Mouse (Mus musculus): Measurements from ENCODE around the gene Art5. TPM values are rescaled to one million over a fixed set of nuclear protein-coding genes. Genes with fewer than 3 reads are reported as not detected.

The Art5 gene
- not detected for total RNA-seq (2021)
- long read RNA-seq, experiment 1: 0 reads
- long read RNA-seq, experiment 2: 0 reads

- no peak for DNase-seq (ENCODE audit: low spot score in 2 of 2)
- intact Hi-C loops (cut with DNase I): no loop called here
These were observed at the start of gene Art5 for GRCm38 (mm10) chr7:102109171-102109570. Gene Art5 (minus strand): TSS chr7:102109489.

- intact Hi-C loops (cut with DNase I): no loop called here
- DNase-seq (ENCODE audit: low spot score in 2 of 2): no peak
These were observed 44.4 kb upstream of the Art5 start for GRCm38 (mm10) chr7:102153691-102154090.

GRCm38 (mm10) chr7:102137898-102138297 lies 28.6 kb upstream of the Art5 start:
- intact Hi-C loops (cut with DNase I): no loop called here

GRCm38 (mm10) chr7:102137464-102137863 lies 28.2 kb upstream of the Art5 start:
- no peak for DNase-seq (ENCODE audit: low spot score in 2 of 2)
- intact Hi-C loops (cut with DNase I): no loop called here

More at GRCm38 (mm10) chr7:102137898-102138297, 28.6 kb upstream of the Art5 start:
- no peak for DNase-seq (ENCODE audit: low spot score in 2 of 2)

- DNase-seq (ENCODE audit: low spot score in 2 of 2): no peak
- intact Hi-C loops (cut with DNase I): loop anchor here (5.0 kb wide), 2 partner anchors 35 to 50 kb away; no protein-coding TSS in a partner anchor
These were observed 23.1 kb upstream of the Art5 start for GRCm38 (mm10) chr7:102132395-102132794.

- intact Hi-C loops (cut with DNase I): no loop called here
- no peak for DNase-seq (ENCODE audit: low spot score in 2 of 2)
These were observed 11.0 kb upstream of the Art5 start for GRCm38 (mm10) chr7:102120326-102120725.

- intact Hi-C loops (cut with DNase I): no loop called here
- no peak for DNase-seq (ENCODE audit: low spot score in 2 of 2)
These were observed 8.1 kb upstream of the Art5 start for GRCm38 (mm10) chr7:102117382-102117781.

- intact Hi-C loops (cut with DNase I): no loop called here
- DNase-seq (ENCODE audit: low spot score in 2 of 2): peak in 1 of 2 experiments; percentile 48
These were observed 7.5 kb upstream of the Art5 start, which contains the start of gene Chrna10 for GRCm38 (mm10) chr7:102116579-102117331. Gene Chrna10 (minus strand): TSS chr7:102116828.

GRCm38 (mm10) chr7:102113151-102113729 lies 4.0 kb upstream of the Art5 start:
- intact Hi-C loops (cut with DNase I): no loop called here
- DNase-seq (ENCODE audit: low spot score in 2 of 2): no peak

- intact Hi-C loops (cut with DNase I): no loop called here
- DNase-seq (ENCODE audit: low spot score in 2 of 2): no peak
These were observed 457 bp upstream of the Art5 start for GRCm38 (mm10) chr7:102109746-102110145.

- intact Hi-C loops (cut with DNase I): no loop called here
These were observed 1.1 kb downstream of the Art5 start for GRCm38 (mm10) chr7:102108206-102108605.

GRCm38 (mm10) chr7:102106700-102107141 lies 2.6 kb downstream of the Art5 start:
- intact Hi-C loops (cut with DNase I): no loop called here
- no peak for DNase-seq (ENCODE audit: low spot score in 2 of 2)

More at GRCm38 (mm10) chr7:102108206-102108605, 1.1 kb downstream of the Art5 start:
- DNase-seq (ENCODE audit: low spot score in 2 of 2): no peak

- intact Hi-C loops (cut with DNase I): no loop called here
- no peak for DNase-seq (ENCODE audit: low spot score in 2 of 2)
These were observed 5.2 kb downstream of the Art5 start for GRCm38 (mm10) chr7:102104126-102104525.

- intact Hi-C loops (cut with DNase I): no loop called here
- DNase-seq (ENCODE audit: low spot score in 2 of 2): no peak
These were observed 5.7 kb downstream of the Art5 start for GRCm38 (mm10) chr7:102103555-102103954.

- no peak for DNase-seq (ENCODE audit: low spot score in 2 of 2)
- intact Hi-C loops (cut with DNase I): no loop called here
These were observed 6.6 kb downstream of the Art5 start for GRCm38 (mm10) chr7:102102696-102103095.

- no peak for DNase-seq (ENCODE audit: low spot score in 2 of 2)
- intact Hi-C loops (cut with DNase I): no loop called here
These were observed 7.0 kb downstream of the Art5 start for GRCm38 (mm10) chr7:102102241-102102640.

GRCm38 (mm10) chr7:102101487-102101886 lies 7.8 kb downstream of the Art5 start, which contains the start of gene Art1:
Gene Art1 (plus strand): TSS chr7:102101743.
- DNase-seq (ENCODE audit: low spot score in 2 of 2): no peak
- intact Hi-C loops (cut with DNase I): no loop called here

- no peak for DNase-seq (ENCODE audit: low spot score in 2 of 2)
- intact Hi-C loops (cut with DNase I): no loop called here
These were observed 8.4 kb downstream of the Art5 start for GRCm38 (mm10) chr7:102100868-102101267.

- no peak for DNase-seq (ENCODE audit: low spot score in 2 of 2)
- intact Hi-C loops (cut with DNase I): no loop called here
These were observed 9.3 kb downstream of the Art5 start for GRCm38 (mm10) chr7:102099760-102100661.

- no peak for DNase-seq (ENCODE audit: low spot score in 2 of 2)
- intact Hi-C loops (cut with DNase I): no loop called here
These were observed 22.0 kb downstream of the Art5 start for GRCm38 (mm10) chr7:102087336-102087735.

All from left cerebral cortex, postnatal 14 days (tissue).